Mouse (Mus musculus): ENCODE measurements at regions not wholly inside any gene's neighbourhood (a gene's known extent, or its start where the extent isn't known, plus 50 kb on each side); places are given as distances from the start of the nearest gene placed in this dataset.

DNA sequence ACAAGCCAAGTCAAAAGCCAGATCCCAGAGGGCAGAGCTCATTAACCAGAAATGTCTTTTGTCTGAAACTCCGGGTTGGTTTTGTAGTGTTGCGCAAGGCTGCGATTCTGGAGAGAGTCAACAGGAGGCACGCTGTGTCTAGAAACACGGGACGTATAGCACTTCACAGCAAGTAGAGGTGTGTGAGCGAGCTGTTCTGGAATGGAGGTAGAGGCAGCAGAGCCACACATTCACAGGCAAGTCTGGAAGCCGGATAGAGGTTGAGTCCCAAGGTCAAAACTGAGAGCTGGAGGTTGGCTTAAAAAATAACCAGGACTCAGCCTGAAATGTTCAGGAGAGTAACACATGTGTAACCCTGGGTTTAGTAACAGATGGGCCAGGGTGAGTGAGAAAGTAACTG lies 94.0 kb downstream of the Gm5426 start:
- TF ChIP-seq CTCF (IDR thresholded peaks at IDR 0.05; ENCODE audit: extremely low read depth, insufficient read depth, low read length) (no peak), POLR2A (IDR thresholded peaks at IDR 0.05; ENCODE audit: extremely low read depth, insufficient read depth, low read length) (no peak)
